10 mouse cellular contexts compared by ENCODE assay signal in genomic region chr2:75998692-75999091, GRCm38 (mm10). TPM values are rescaled to one million over a fixed set of nuclear protein-coding genes. Genes with fewer than 3 reads are reported as not detected.
DNase-seq lines count a peak whose midpoint lies in the region; ATAC-seq and TF ChIP-seq lines count a peak whose summit lies in the region.
"Had no signal": no experiment of that assay in that cellular context is flagged by ENCODE, and none has a peak within 500 bp of the region (broad histone marks: within the 10 kb centered on the region; RNA-seq: fewer than 3 reads in every experiment).

No protein-coding gene starts in this region.

- peaks cover 19% of the 10 kb centered on the region for H3K4me1 ChIP-seq in kidney, embryonic 14.5 days (ENCODE audit: control insufficient read depth, insufficient read depth, low read length)
- no peaks in the 10 kb centered on the region for H3K4me1 ChIP-seq in hindbrain, postnatal 0 days (ENCODE audit: insufficient read depth, low read length)

- DNase-seq in kidney, adult 11 months = no peak
- peak; percentile 90 for DNase-seq in brain, embryonic 14.5 days (ENCODE audit: low read depth)
- peak; percentile 63 to 76 for DNase-seq in cerebellum, postnatal 25 days
- peak; percentile 59 for DNase-seq in hindbrain, postnatal 0 days (ENCODE audit: low spot score)
- DNase-seq in B cell, adult 2 months = no peak
- no peak for DNase-seq in urinary bladder, adult 2 months (ENCODE audit: low spot score)
- DNase-seq in left cerebral cortex, postnatal 36 days (ENCODE audit: low spot score in 2 of 2) = no peak
- DNase-seq: gastrocnemius, postnatal 36 days; lung, postnatal 10 days had no signal

- TF ChIP-seq CTCF in brain, embryonic 14.5 days (IDR thresholded peaks at IDR 0.05; ENCODE audit: borderline replicate concordance, extremely low read depth, insufficient read depth, insufficient read length) = no peak
- no peak for TF ChIP-seq CTCF in hindbrain, postnatal 0 days (IDR thresholded peaks at IDR 0.05; ENCODE audit: low read depth)

- H3K4me3 ChIP-seq in kidney, embryonic 14.5 days (ENCODE audit: low read length) = no peak overlapping the region
- no peak overlapping the region for H3K4me3 ChIP-seq in hindbrain, postnatal 0 days (ENCODE audit: low read length)

- no peaks in the 10 kb centered on the region for H3K36me3 ChIP-seq in kidney, embryonic 14.5 days (ENCODE audit: control insufficient read depth, insufficient read depth, low read length)
- no peaks in the 10 kb centered on the region for H3K36me3 ChIP-seq in hindbrain, postnatal 0 days (ENCODE audit: insufficient read depth, low read length)

- no peak overlapping the region for H3K4me2 ChIP-seq in kidney, embryonic 14.5 days (replicated peaks; ENCODE audit: low read depth, low read length)
- no peak overlapping the region for H3K4me2 ChIP-seq in hindbrain, postnatal 0 days (ENCODE audit: low read depth, low read length)

- no peaks in the 10 kb centered on the region for H3K27me3 ChIP-seq in kidney, embryonic 14.5 days (ENCODE audit: control insufficient read depth, insufficient read depth, low read length)
- H3K27me3 ChIP-seq in hindbrain, postnatal 0 days (ENCODE audit: insufficient read depth, low read length) = no peaks in the 10 kb centered on the region

- intact Hi-C loops in left cerebral cortex, postnatal 36 days (cut with DNase I) = loop anchor here (5.0 kb wide), 1 partner anchor 59 kb away; no protein-coding TSS in a partner anchor

- H3K9me3 ChIP-seq in kidney, embryonic 14.5 days (ENCODE audit: control insufficient read depth, low read length) = no peaks in the 10 kb centered on the region
- H3K9me3 ChIP-seq in hindbrain, postnatal 0 days (ENCODE audit: low read length) = no peaks in the 10 kb centered on the region

- H3K27ac ChIP-seq in kidney, embryonic 14.5 days (ENCODE audit: low read depth, low read length) = no peak overlapping the region
- H3K27ac ChIP-seq in hindbrain, postnatal 0 days = no peak overlapping the region

- WGBS in kidney, embryonic 14.5 days = 13% methylated on average over 8 of the region's 8 CpGs
- 20% methylated on average over 8 of the region's 8 CpGs for WGBS in hindbrain, postnatal 0 days

- no peak overlapping the region for H3K9ac ChIP-seq in kidney, embryonic 14.5 days (ENCODE audit: low read depth, low read length)
- no peak overlapping the region for H3K9ac ChIP-seq in hindbrain, postnatal 0 days (replicated peaks; ENCODE audit: low read length)

- TF ChIP-seq POLR2A in brain, embryonic 14.5 days (IDR thresholded peaks at IDR 0.05; ENCODE audit: borderline replicate concordance, extremely low read depth, insufficient read depth, insufficient read length, poor library complexity, severe bottlenecking) = no peak

- 0 out of 2 replicates have a peak, but pooled peaks have one; percentile 50 for ATAC-seq in kidney, embryonic 14.5 days (ENCODE audit: low FRiP score, low TSS enrichment)
- ATAC-seq in hindbrain, postnatal 0 days = peak; percentile 45; the same call in 1 of the 2 replicates

RNA-seq across cellular contexts. Expression of gene Ttc30a1, which starts 16.9 kb away (rescaled TPM):
- polyA plus RNA-seq in kidney, embryonic 14.5 days (2014; fragmentation: Nextera tagmentation; extraction: Ambion mirVana) = 7.3 and 8.5 TPM in 2 replicates
- polyA plus RNA-seq in brain, embryonic 14.5 days (2012; rRNA removed) = 8.4 and 9.1 TPM in 2 replicates
- 8.9 and 11.4 TPM in 2 replicates for total RNA-seq in hindbrain, postnatal 0 days (2014; rRNA removed)
- 4.6 and 4.8 TPM in 2 replicates for polyA plus RNA-seq in hindbrain, postnatal 0 days (2015; fragmentation: Nextera tagmentation; extraction: Ambion mirVana)
- 3.0 and 3.5 TPM in 2 replicates for polyA plus RNA-seq in urinary bladder, adult 2 months (2012; rRNA removed)
- total RNA-seq in left cerebral cortex, postnatal 36 days (2021) = 1 to 10 TPM; 2.7 to 2.9 TPM

RNA-seq across cellular contexts. Expression of gene Ttc30a2, which starts 20.7 kb away (rescaled TPM):
- polyA plus RNA-seq in kidney, embryonic 14.5 days (2014; fragmentation: Nextera tagmentation; extraction: Ambion mirVana) = 0.46 and 0.76 TPM in 2 replicates
- 0.83 and 1.2 TPM in 2 replicates for polyA plus RNA-seq in brain, embryonic 14.5 days (2012; rRNA removed)
- total RNA-seq in hindbrain, postnatal 0 days (2014; rRNA removed) = 0.86 and 1.9 TPM in 2 replicates
- 0.19 and 0.38 TPM in 2 replicates for polyA plus RNA-seq in hindbrain, postnatal 0 days (2015; fragmentation: Nextera tagmentation; extraction: Ambion mirVana)
- 0.12 and 0.17 TPM in 2 replicates for polyA plus RNA-seq in urinary bladder, adult 2 months (2012; rRNA removed)
- total RNA-seq in left cerebral cortex, postnatal 36 days (2021) = under 1 TPM; 0.25 to 0.27 TPM

Comparison
In these comparisons a context has a peak if more than half of its experiments do, and no peak if none do; other contexts are left out.
1. DNase-seq: peak in brain, embryonic 14.5 days (single experiment), cerebellum, postnatal 25 days (2 of 2) and hindbrain, postnatal 0 days (single experiment); none in kidney, adult 11 months (single experiment), B cell, adult 2 months (0 of 2), urinary bladder, adult 2 months (single experiment) and left cerebral cortex, postnatal 36 days (0 of 2).